Mouse (Mus musculus): ENCODE measurements around the gene Armt1. TPM values are rescaled to one million over a fixed set of nuclear protein-coding genes. Genes with fewer than 3 reads are reported as not detected.

Armt1 gene
- total and polyA plus RNA-seq, 3 experiments, result 20.7 to 45.1 (median 32.1) TPM

- H3K79me2 ChIP-seq (replicated peaks; ENCODE audit: control insufficient read depth, extremely low read depth, insufficient read depth, poor library complexity, severe bottlenecking), result no peaks in the 10 kb centered on the region
- no peak for DNase-seq (ENCODE audit: extremely low read depth)
- no peaks in the 10 kb centered on the region for H3K27me3 ChIP-seq (replicated peaks)
- peaks cover 60 to 91% of the 10 kb centered on the region in 2 experiments for H3K36me3 ChIP-seq (replicated peaks in 1 of 2; ENCODE audit: control insufficient read depth in 1 of 2, insufficient read depth in 1 of 2, low read length in 1 of 2)
- H3K27ac ChIP-seq (ENCODE audit: insufficient read depth, low read depth), result no peak overlapping the region
- dilution Hi-C loops (cut with MboI; ENCODE audit: extremely low pct_ligation_motif_present, extremely low pct_unique_long_range_greater_than_20kb, low sequenced_read_pairs), result no loop called here
- in situ Hi-C loops (cut with MboI; ENCODE audit: low pct_ligation_motif_present, low pct_unique_long_range_greater_than_20kb, low sequenced_read_pairs), result loop anchor here (25.0 kb wide), 1 partner anchor 755 kb away; no protein-coding TSS in a partner anchor
- TF ChIP-seq RCOR1 (conservative IDR thresholded peaks at IDR 0.05; ENCODE audit: low read depth, low read length) (no peak), JUND (conservative IDR thresholded peaks at IDR 0.05; ENCODE audit: low read depth, low read length) (no peak), NRF1 (IDR thresholded peaks at IDR 0.05; ENCODE audit: low read depth, low read length) (no peak), MAZ (IDR thresholded peaks at IDR 0.05; ENCODE audit: low read depth, low read length) (no peak), CTCF (conservative IDR thresholded peaks at IDR 0.05 in 1 of 2, IDR thresholded peaks at IDR 0.05 in 1 of 2; ENCODE audit: low read depth in 2 of 2, low read length in 2 of 2) (no peak), POLR2A (IDR thresholded peaks at IDR 0.05; ENCODE audit: low read depth, low read length) (no peak)
- no peak overlapping the region for H3K4me2 ChIP-seq (ENCODE audit: insufficient read depth, low read depth, poor library complexity, severe bottlenecking)
- H3K4me1 ChIP-seq (ENCODE audit: control insufficient read depth in 1 of 2, insufficient read depth in 2 of 2), result peaks cover 0 to 14% of the 10 kb centered on the region in 2 experiments; a peak in 2 of 4 replicates
- H3K4me3 ChIP-seq (replicated peaks in 1 of 3; ENCODE audit: low read depth in 2 of 3, low read length in 2 of 3, poor library complexity in 1 of 3), result no peak overlapping the region
- H3K9ac ChIP-seq (ENCODE audit: insufficient read depth, low read depth), result no peak overlapping the region
- no peaks in the 10 kb centered on the region for H3K9me3 ChIP-seq (replicated peaks; ENCODE audit: low read length)
Observed at GRCm38 (mm10) chr10:4407191-4407590, 25.1 kb upstream of the Armt1 start.

GRCm38 (mm10) chr10:4425245-4425644 lies 7.0 kb upstream of the Armt1 start:
- H3K27me3 ChIP-seq (replicated peaks), result no peaks in the 10 kb centered on the region
- no peak overlapping the region for H3K27ac ChIP-seq (ENCODE audit: insufficient read depth, low read depth)
- dilution Hi-C loops (cut with MboI; ENCODE audit: extremely low pct_ligation_motif_present, extremely low pct_unique_long_range_greater_than_20kb, low sequenced_read_pairs), result no loop called here
- DNase-seq (ENCODE audit: extremely low read depth), result no peak
- TF ChIP-seq RAD21 (IDR thresholded peaks at IDR 0.05; ENCODE audit: low read depth, low read length) (peak; percentile 50), CTCF (conservative IDR thresholded peaks at IDR 0.05 in 1 of 2, IDR thresholded peaks at IDR 0.05 in 1 of 2; ENCODE audit: low read depth in 2 of 2, low read length in 2 of 2) (peak in 1 of 2 experiments; percentile 44; a peak in 2 of 4 replicates), POLR2A (IDR thresholded peaks at IDR 0.05; ENCODE audit: low read depth, low read length) (no peak), SMC3 (IDR thresholded peaks at IDR 0.05; ENCODE audit: low read depth, low read length) (peak; percentile 32), POLR2AphosphoS2 (IDR thresholded peaks at IDR 0.05; ENCODE audit: low read depth, low read length) (no peak), IRF4 (IDR thresholded peaks at IDR 0.05; ENCODE audit: low read depth, low read length) (no peak), ZC3H11A (IDR thresholded peaks at IDR 0.05; ENCODE audit: low read depth, low read length) (no peak)
- no peak overlapping the region for H3K4me3 ChIP-seq (replicated peaks in 1 of 3; ENCODE audit: low read depth in 2 of 3, low read length in 2 of 3, poor library complexity in 1 of 3)
- no peak overlapping the region for H3K9ac ChIP-seq (ENCODE audit: insufficient read depth, low read depth)
- peaks cover 61 to 81% of the 10 kb centered on the region in 2 experiments for H3K36me3 ChIP-seq (replicated peaks in 1 of 2; ENCODE audit: control insufficient read depth in 1 of 2, insufficient read depth in 1 of 2, low read length in 1 of 2)
- in situ Hi-C loops (cut with MboI; ENCODE audit: low pct_ligation_motif_present, low pct_unique_long_range_greater_than_20kb, low sequenced_read_pairs), result no loop called here
- peaks cover 4 to 46% of the 10 kb centered on the region in 2 experiments for H3K4me1 ChIP-seq (ENCODE audit: control insufficient read depth in 1 of 2, insufficient read depth in 2 of 2)
- H3K4me2 ChIP-seq (ENCODE audit: insufficient read depth, low read depth, poor library complexity, severe bottlenecking), result no peak overlapping the region
- no peaks in the 10 kb centered on the region for H3K9me3 ChIP-seq (replicated peaks; ENCODE audit: low read length)
- H3K79me2 ChIP-seq (replicated peaks; ENCODE audit: control insufficient read depth, extremely low read depth, insufficient read depth, poor library complexity, severe bottlenecking), result peaks cover 10% of the 10 kb centered on the region

DNA sequence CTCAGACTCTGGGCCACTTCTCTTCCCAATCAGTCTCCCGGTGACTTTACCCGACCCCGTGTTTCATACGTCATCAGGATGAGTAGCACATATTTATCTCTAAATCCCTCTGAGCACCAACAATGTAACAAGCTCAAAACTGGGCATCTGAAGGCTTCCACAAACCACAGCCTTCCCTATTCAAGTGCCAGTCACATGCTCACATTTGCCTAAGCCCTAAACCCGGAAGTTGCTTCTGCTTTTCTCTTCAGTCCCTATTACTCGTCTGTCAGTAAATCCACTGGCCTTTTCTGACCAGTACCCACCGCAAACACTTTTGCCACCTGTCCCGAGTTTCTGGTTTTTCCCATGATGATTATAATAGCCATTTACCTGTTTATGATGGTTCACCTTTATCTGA lies 1.9 kb upstream of the Armt1 start:
- peak overlapping the region; percentile 72 to 82 (median 77) for H3K4me3 ChIP-seq (replicated peaks in 1 of 3; ENCODE audit: low read depth in 2 of 3, low read length in 2 of 3, poor library complexity in 1 of 3)
- peak overlapping the region; percentile 33; the same call in 1 of the 2 replicates for H3K27ac ChIP-seq (ENCODE audit: insufficient read depth, low read depth)
- peak; percentile 51 for TF ChIP-seq POLR2A (IDR thresholded peaks at IDR 0.05; ENCODE audit: low read depth, low read length)
- no peak for TF ChIP-seq MAZ (IDR thresholded peaks at IDR 0.05; ENCODE audit: low read depth, low read length)
- TF ChIP-seq MAX (IDR thresholded peaks at IDR 0.05; ENCODE audit: low read length), result peak; percentile 82
- TF ChIP-seq MXI1 (IDR thresholded peaks at IDR 0.05; ENCODE audit: low read depth, low read length), result peak; percentile 19; the same call in 1 of the 2 replicates
- TF ChIP-seq IRF4 (IDR thresholded peaks at IDR 0.05; ENCODE audit: low read depth, low read length), result no peak
- TF ChIP-seq USF1 (IDR thresholded peaks at IDR 0.05; ENCODE audit: low read depth, low read length), result peak; percentile 70
- peak; percentile 42; the same call in 1 of the 2 replicates for TF ChIP-seq MYC (IDR thresholded peaks at IDR 0.05; ENCODE audit: low read depth, low read length)
- peak; percentile 69 for TF ChIP-seq USF2 (conservative IDR thresholded peaks at IDR 0.05; ENCODE audit: low read depth, low read length)
- TF ChIP-seq CHD1 (IDR thresholded peaks at IDR 0.05; ENCODE audit: low read depth, low read length), result no peak; the same call in 1 of the 2 replicates
- peak; percentile 87 for TF ChIP-seq SIN3A (IDR thresholded peaks at IDR 0.05; ENCODE audit: low read length)
- TF ChIP-seq NRF1 (IDR thresholded peaks at IDR 0.05; ENCODE audit: low read depth, low read length), result no peak
- peak; percentile 92 for TF ChIP-seq BHLHE40 (IDR thresholded peaks at IDR 0.05; ENCODE audit: low read depth, low read length)
- no peak for TF ChIP-seq JUND (conservative IDR thresholded peaks at IDR 0.05; ENCODE audit: low read depth, low read length)
- TF ChIP-seq GABPA (IDR thresholded peaks at IDR 0.05; ENCODE audit: insufficient replicate concordance, low read depth, low read length), result no peak
- peak; percentile 37; the same call in 1 of the 2 replicates for TF ChIP-seq HCFC1 (IDR thresholded peaks at IDR 0.05; ENCODE audit: low read depth, low read length)
- peak; percentile 96 for TF ChIP-seq ELF1 (IDR thresholded peaks at IDR 0.05; ENCODE audit: low read depth, low read length)
- 0 out of 2 replicates have a peak, but pooled peaks have one; percentile 11 for TF ChIP-seq NELFE (IDR thresholded peaks at IDR 0.05; ENCODE audit: low read depth, low read length)
- peak; percentile 80 for TF ChIP-seq TBP (conservative IDR thresholded peaks at IDR 0.05; ENCODE audit: low read depth, low read length)
- peak; percentile 55 for DNase-seq (ENCODE audit: extremely low read depth)
- peaks cover 7 to 38% of the 10 kb centered on the region in 2 experiments for H3K4me1 ChIP-seq (ENCODE audit: control insufficient read depth in 1 of 2, insufficient read depth in 2 of 2)
- in situ Hi-C loops (cut with MboI; ENCODE audit: low pct_ligation_motif_present, low pct_unique_long_range_greater_than_20kb, low sequenced_read_pairs), result no loop called here
- H3K9ac ChIP-seq (ENCODE audit: insufficient read depth, low read depth), result peak overlapping the region; percentile 95
- peaks cover 26 to 41% of the 10 kb centered on the region in 2 experiments for H3K36me3 ChIP-seq (replicated peaks in 1 of 2; ENCODE audit: control insufficient read depth in 1 of 2, insufficient read depth in 1 of 2, low read length in 1 of 2)
- no peaks in the 10 kb centered on the region for H3K9me3 ChIP-seq (replicated peaks; ENCODE audit: low read length)
- H3K27me3 ChIP-seq (replicated peaks), result no peaks in the 10 kb centered on the region
- peaks cover 31% of the 10 kb centered on the region for H3K79me2 ChIP-seq (replicated peaks; ENCODE audit: control insufficient read depth, extremely low read depth, insufficient read depth, poor library complexity, severe bottlenecking)
- peak overlapping the region; percentile 72 for H3K4me2 ChIP-seq (ENCODE audit: insufficient read depth, low read depth, poor library complexity, severe bottlenecking)
- dilution Hi-C loops (cut with MboI; ENCODE audit: extremely low pct_ligation_motif_present, extremely low pct_unique_long_range_greater_than_20kb, low sequenced_read_pairs), result no loop called here
